Mouse (Mus musculus) inflammation-experienced regulatory T-cells, adult 6 months (primary cell): ENCODE measurements around the gene Mettl16. TPM values are rescaled to one million over a fixed set of nuclear protein-coding genes. Genes with fewer than 3 reads are reported as not detected.

ENCODE experiments used
- ATAC-seq: one replicate; pipeline ENCODE4 v1.8.0; 2017
- polyA plus RNA-seq, 3 experiments: library from polyadenylated mRNA; unstranded; fragments of 100-300 nt; shearing (Covaris generic); gene quantifications; one replicate each; pipeline ENCODE4 v1.2.1; 2017

The Mettl16 gene
- polyA plus RNA-seq, 3 experiments from 2014 or later = 29.2 to 32.2 (median 31.5) TPM

- peak; percentile 41 for ATAC-seq
Measured at GRCm38 (mm10) chr11:74831606-74832451, 61.2 kb downstream of the Mettl16 start.

GRCm38 (mm10) chr11:74832503-74833143 lies 62.0 kb downstream of the Mettl16 start:
- ATAC-seq = peak; percentile 11

DNA sequence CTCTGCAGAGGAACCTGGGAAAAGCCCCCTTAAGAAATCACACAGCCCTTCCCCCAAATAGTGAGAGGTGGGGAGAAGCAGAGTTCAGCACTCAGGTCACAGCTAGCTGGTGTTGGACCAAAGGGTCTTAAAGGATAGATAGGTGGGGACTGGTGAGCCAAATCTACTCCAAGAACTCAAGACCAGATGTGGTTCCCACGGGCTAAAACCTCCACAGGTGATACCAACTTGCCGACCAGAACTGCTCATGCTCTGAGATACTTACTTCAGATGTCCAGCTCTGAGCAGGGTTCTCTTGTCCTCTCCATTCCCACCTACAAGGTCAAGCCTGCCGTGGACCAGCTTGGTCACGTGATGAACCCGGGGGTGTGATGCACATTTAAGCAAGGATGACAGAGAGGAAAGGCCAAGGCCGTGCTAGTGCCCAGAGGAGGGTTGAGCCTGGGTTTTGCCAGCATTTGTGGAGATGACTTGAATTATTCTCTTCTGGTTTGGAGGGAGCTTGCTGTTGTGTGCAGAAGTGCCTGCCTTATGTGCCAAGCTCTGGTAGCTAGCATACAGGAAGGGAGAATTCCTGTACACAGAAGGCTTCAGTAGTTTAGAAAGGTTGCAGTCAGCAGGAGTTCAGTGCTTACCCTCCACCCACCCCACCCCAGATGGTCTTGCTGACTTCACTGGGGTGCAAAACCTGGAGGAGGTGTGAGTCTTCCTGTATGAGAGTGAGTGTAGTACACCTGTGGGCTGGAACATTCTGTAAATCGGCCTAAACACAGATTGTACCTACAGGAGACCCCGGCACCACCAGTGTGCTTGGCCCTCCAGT lies 63.1 kb downstream of the Mettl16 start:
- ATAC-seq = no peak

GRCm38 (mm10) chr11:74834359-74834638 lies 63.7 kb downstream of the Mettl16 start:
- no peak for ATAC-seq

DNA sequence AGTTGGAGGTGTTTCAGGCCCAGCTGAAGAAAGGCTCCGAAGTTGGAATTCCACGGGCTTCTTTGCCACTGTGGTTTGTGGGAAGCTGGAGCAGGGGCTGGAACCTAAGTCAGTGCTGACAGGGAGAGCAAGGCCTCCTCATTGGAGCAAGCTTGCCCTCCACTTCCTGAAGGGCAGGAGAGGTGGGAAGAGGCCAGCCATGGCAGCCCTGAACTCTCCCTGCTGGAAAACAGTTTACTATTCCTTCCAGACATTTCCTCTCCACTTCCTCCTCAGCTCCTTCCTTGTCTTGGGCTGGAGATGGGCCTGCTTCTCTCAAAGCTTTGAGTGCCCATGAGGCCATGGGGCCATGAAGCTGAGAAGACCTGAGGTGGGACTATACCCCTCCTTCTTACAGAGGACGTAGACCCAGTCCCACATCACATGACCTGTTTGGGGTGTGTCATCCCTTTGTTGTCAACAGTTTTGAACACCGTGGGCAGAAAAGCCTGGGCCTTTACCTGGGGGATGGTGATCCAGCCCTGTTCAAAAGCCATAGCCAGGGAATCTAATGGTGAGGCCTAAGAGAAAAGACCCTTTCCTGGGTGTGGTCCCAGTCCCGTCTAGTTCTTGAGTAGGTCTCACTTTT lies 64.1 kb downstream of the Mettl16 start:
- no peak for ATAC-seq

GRCm38 (mm10) chr11:74835593-74836224 lies 65.1 kb downstream of the Mettl16 start:
- ATAC-seq = no peak

- no peak for ATAC-seq
Measured at GRCm38 (mm10) chr11:74836225-74837055, 65.8 kb downstream of the Mettl16 start.

GRCm38 (mm10) chr11:74837056-74837693 lies 66.5 kb downstream of the Mettl16 start:
- no peak for ATAC-seq

DNA sequence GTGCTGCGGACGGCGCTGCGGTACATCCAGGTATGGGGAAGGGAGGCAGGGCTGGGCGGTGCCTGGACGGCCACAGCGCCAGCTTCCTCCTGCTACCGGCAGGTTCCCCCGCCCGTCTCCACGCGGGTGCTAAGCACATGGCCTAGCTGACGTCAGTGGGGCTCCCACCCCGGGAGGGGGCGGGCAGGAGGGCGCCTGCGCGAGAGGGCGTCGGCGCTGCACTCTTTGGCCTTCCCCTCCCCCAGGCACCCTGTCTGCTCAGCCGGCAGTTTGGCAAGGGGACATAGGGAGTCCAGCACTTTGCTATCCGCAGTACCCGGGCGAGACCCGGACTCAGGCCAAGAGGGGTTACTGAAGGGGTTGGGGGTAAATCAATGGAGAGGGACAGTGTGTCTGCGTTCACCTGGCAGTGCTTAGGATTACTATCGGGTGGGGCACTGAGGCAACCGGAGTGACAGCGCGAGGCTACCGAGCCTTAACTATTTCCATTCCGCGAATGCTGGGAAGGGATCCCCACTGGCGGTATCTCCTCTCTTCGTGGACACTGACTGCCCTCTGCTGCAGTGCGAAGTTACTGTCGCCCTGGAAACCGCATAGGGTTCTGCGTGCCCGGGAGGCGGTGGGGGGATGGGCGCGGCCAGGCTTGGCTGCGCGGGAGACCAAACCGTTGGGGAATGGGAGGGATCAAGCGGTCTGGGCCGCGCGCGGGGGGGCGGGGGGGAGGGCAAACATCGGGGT lies 67.2 kb downstream of the Mettl16 start:
- ATAC-seq = peak; percentile 75

DNA sequence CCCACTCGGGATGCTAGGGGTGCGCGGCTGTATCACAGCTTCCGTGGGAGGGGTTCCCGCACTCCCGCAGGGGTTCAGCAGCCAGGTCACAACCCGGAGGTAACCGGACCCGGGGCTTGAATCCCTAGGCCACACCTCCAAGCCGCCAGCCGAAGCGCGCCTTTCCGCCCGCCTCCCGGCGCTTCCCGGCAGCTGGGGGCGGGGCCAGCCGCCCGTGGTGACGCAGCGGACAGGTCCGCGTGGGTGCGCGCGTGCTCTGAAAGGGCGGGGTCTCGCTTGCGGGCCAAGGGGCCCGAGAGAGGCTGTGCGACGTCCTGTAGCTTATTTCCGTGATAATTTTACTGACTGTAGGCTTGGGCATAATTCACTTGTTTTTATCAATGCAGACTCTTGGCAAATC lies 67.8 kb downstream of the Mettl16 start:
- peak; percentile 67 for ATAC-seq

DNA sequence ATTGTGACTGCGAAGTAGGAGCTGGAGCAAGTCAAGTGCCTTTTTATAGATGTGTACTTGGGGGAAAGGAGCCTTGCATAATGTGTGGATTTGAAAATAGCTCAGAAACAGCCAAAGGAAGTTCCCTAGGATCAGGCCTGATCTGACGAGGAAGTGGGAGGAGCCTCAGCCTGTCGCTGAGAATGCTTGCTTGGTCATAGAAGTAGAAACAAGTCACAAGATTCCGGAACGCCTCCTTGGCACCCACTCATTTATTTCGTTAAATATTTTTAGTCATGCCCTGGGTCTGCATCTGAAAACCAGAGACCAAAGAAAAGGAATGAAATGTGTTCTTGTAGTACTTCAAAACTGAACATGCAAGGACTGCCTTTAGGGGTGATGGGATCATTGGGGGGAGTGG lies 68.3 kb downstream of the Mettl16 start:
- ATAC-seq = peak; percentile 49

DNA sequence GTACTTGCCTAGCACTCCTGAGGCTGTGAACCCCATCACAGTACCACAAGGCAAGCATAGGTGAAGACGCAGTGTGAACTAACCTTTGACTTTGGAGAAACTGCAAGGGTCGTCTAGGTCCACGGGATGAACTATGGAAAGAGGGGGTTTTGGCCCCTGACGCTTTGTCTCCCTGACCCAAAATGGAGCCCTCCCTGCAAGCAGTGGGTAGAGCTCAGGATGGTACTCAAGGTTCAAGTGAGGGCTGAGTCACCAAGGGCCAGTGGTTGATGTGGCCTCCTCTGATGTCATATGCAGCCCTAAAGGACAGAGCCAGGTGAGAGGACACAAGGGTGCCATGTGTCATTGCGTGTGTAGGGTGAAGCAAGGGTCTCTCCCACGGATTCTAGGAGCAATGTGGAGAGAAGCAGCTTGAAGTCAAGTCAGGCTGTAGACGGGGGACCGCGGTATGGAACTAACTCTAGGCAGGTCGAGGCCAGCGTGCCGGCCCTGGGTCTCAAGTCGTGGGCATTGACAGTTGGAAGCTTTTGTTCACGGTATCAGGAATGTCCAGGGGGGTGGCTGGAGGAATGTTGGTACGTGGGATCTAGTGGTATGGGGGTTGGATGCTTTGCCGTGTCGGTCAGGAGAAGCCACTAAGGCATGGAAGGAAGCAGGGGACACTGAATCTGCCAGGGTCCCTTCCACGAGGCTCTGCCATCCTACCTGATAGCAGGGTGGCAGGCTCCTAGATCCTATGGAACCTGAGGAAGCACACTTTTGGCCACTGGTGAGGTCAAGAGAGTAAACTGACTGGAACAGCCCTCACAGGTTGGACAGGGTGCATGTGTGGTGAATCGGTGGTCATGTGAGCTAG lies 69.5 kb downstream of the Mettl16 start:
- no peak for ATAC-seq

GRCm38 (mm10) chr11:74840739-74841138 lies 70.1 kb downstream of the Mettl16 start:
- no peak for ATAC-seq

GRCm38 (mm10) chr11:74841366-74841765 lies 70.7 kb downstream of the Mettl16 start:
- ATAC-seq = no peak

GRCm38 (mm10) chr11:74842045-74842444 lies 71.4 kb downstream of the Mettl16 start:
- ATAC-seq = no peak

GRCm38 (mm10) chr11:74842656-74843434 lies 72.2 kb downstream of the Mettl16 start:
- no peak for ATAC-seq

- ATAC-seq = no peak
Measured at GRCm38 (mm10) chr11:74843435-74843714, 72.7 kb downstream of the Mettl16 start.

DNA sequence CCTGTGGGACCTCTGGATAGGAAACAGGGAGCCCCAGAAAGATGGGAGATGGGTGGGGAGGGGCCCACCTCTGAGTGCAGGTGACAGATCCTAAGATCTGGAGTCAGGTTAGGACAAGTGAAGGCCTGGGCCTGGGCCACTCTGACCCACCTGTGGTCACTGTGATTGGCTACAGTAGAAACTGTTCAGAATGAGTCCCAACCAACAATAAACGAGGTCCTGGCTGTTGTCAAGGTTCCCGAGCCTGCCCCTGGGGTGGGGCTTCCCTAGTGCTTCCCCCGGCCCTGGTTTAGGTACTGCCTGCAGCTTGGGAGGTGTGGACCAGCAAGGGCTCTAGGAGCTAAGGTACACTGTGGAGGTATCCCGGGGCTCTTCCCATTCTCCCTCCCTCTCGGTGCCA lies 73.1 kb downstream of the Mettl16 start:
- ATAC-seq = no peak

DNA sequence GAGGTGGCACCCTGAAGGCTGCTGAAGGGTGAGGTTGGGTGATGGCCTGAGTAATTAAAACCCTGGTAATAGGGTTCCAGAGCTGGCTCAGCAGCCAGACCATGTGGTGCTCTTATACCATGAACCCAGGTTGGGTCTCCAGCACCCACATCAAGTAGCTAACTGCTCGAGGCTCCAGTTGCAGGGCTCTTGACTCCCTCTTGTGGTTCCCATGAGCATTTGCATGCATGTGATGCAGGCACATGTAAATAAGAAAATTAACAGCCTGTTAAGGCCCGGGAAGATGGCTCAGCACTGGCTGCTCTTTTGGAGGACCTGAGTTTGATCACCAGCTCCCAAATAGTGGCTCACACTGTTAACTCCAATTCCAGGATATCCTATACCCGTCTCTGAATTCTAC lies 75.2 kb downstream of the Mettl16 start:
- ATAC-seq = no peak
